Mouse (Mus musculus) ES-Bruce4 (cell line): ENCODE measurements around the gene Acat3. TPM values are rescaled to one million over a fixed set of nuclear protein-coding genes. Genes with fewer than 3 reads are reported as not detected.
"Not testable (repeated sequence)": the region's sequence is repeated elsewhere in the genome, so short reads cannot be mapped to it uniquely, and the experiment has no call there.

Experiments
- H3K27ac ChIP-seq: 2 replicates; pipeline ENCODE4 v1.5.1; 2012; ENCODE audit warnings: low read length, inconsistent platforms; ENCODE audit not compliant: insufficient read depth
- H3K27me3 ChIP-seq: 2 replicates; pipeline ENCODE4 v1.6.1; 2012; ENCODE audit warnings: mild to moderate bottlenecking, low read length, inconsistent platforms; ENCODE audit not compliant: control insufficient read depth, poor library complexity, insufficient read depth, severe bottlenecking
- H3K36me3 ChIP-seq: 2 replicates; pipeline ENCODE4 v1.6.1; 2012; ENCODE audit warnings: inconsistent platforms, mild to moderate bottlenecking, low read length, moderate library complexity; ENCODE audit not compliant: control insufficient read depth, poor library complexity, insufficient read depth, severe bottlenecking
- H3K4me1 ChIP-seq: one replicate; pipeline ENCODE4 v1.8.1; 2011; ENCODE audit warnings: low read length; ENCODE audit not compliant: control insufficient read depth, insufficient read depth
- H3K4me3 ChIP-seq: 2 replicates; pipeline ENCODE4 v1.5.1; 2011; ENCODE audit warnings: low read depth, mild to moderate bottlenecking, low read length
- H3K9ac ChIP-seq: 2 replicates; pipeline ENCODE4 v1.6.1; 2012; ENCODE audit warnings: low read depth, mild to moderate bottlenecking, inconsistent platforms; ENCODE audit not compliant: poor library complexity, severe bottlenecking
- H3K9me3 ChIP-seq: replicated peaks from 2 replicates; pipeline ENCODE4 v1.6.1; 2012; ENCODE audit warnings: mild to moderate bottlenecking, low read length, inconsistent platforms; ENCODE audit not compliant: control insufficient read depth, poor library complexity, insufficient read depth, severe bottlenecking
- CTCF ChIP-seq: IDR thresholded peaks from one replicate; pipeline ENCODE4 v1.8.1; 2011; ENCODE audit warnings: low read depth, low read length
- EP300 ChIP-seq: IDR thresholded peaks from 2 replicates; pipeline ENCODE4 v1.6.1; 2011; ENCODE audit warnings: low read depth, low read length; ENCODE audit not compliant: insufficient read depth
- POLR2A ChIP-seq: IDR thresholded peaks from one replicate; pipeline ENCODE4 v1.8.1; 2011; ENCODE audit warnings: low read length; ENCODE audit not compliant: insufficient read depth
- polyA plus RNA-seq: library from polyadenylated mRNA; stranded (reverse); fragments of >200 nt; gene quantifications from 2 replicates; pipeline ENCODE4 v1.2.4, GENCODE M21; 2011; ENCODE audit warnings: low read depth; ENCODE audit not compliant: missing spikeins, insufficient read depth, insufficient read length

The Acat3 gene
- polyA plus RNA-seq, 1 experiment, result not detected

- no peak for TF ChIP-seq EP300
- no peak for TF ChIP-seq POLR2A
- TF ChIP-seq CTCF, result no peak
- Histone ChIP-seq H3K36me3 (peaks cover 12% of the 10 kb centered on the region; the same call in 1 of the 2 replicates), H3K27ac (no peak overlapping the region), H3K27me3 (no peaks in the 10 kb centered on the region), H3K9ac (no peak overlapping the region), H3K4me1 (no peaks in the 10 kb centered on the region), H3K4me3 (no peak overlapping the region), H3K9me3 (no peaks in the 10 kb centered on the region)
Measured at GRCm38 (mm10) chr17:12903372-12904333, 36.7 kb downstream of the Acat3 start.

GRCm38 (mm10) chr17:12902291-12902690 lies 38.1 kb downstream of the Acat3 start:
- Histone ChIP-seq H3K4me3 (no peak overlapping the region), H3K27ac (no peak overlapping the region), H3K9ac (no peak overlapping the region), H3K27me3 (no peaks in the 10 kb centered on the region), H3K4me1 (no peaks in the 10 kb centered on the region), H3K36me3 (peaks cover 12% of the 10 kb centered on the region; the same call in 1 of the 2 replicates), H3K9me3 (no peaks in the 10 kb centered on the region)
- TF ChIP-seq POLR2A (no peak), CTCF (no peak), EP300 (no peak)

- H3K9me3 ChIP-seq, H3K9ac ChIP-seq, H3K27me3 ChIP-seq, H3K4me3 ChIP-seq, H3K27ac ChIP-seq, H3K4me1 ChIP-seq: not testable (repeated sequence)
- peaks cover 12% of the 10 kb centered on the region; the same call in 1 of the 2 replicates for H3K36me3 ChIP-seq
Measured at GRCm38 (mm10) chr17:12898607-12899006, 41.8 kb downstream of the Acat3 start.

GRCm38 (mm10) chr17:12897674-12898073 lies 42.7 kb downstream of the Acat3 start:
- Histone ChIP-seq H3K27ac (no peak overlapping the region), H3K27me3 (no peaks in the 10 kb centered on the region)
- TF ChIP-seq EP300, result no peak
- TF ChIP-seq CTCF, result no peak
- TF ChIP-seq POLR2A, result no peak

GRCm38 (mm10) chr17:12892033-12892432 lies 48.4 kb downstream of the Acat3 start:
- TF ChIP-seq CTCF (no peak), POLR2A (no peak), EP300 (no peak)
- H3K9ac ChIP-seq, result no peak overlapping the region
- no peaks in the 10 kb centered on the region for H3K4me1 ChIP-seq
- H3K27ac ChIP-seq, result no peak overlapping the region
- H3K4me3 ChIP-seq, result no peak overlapping the region
- no peaks in the 10 kb centered on the region for H3K9me3 ChIP-seq
- peaks cover 13% of the 10 kb centered on the region for H3K36me3 ChIP-seq
- H3K27me3 ChIP-seq, result no peaks in the 10 kb centered on the region

More at GRCm38 (mm10) chr17:12897674-12898073, 42.7 kb downstream of the Acat3 start:
- Histone ChIP-seq H3K9me3 (no peaks in the 10 kb centered on the region), H3K9ac (no peak overlapping the region), H3K36me3 (peaks cover 8% of the 10 kb centered on the region; the same call in 1 of the 2 replicates), H3K4me3 (no peak overlapping the region), H3K4me1 (no peaks in the 10 kb centered on the region)

- H3K27me3 ChIP-seq, result no peaks in the 10 kb centered on the region
- no peaks in the 10 kb centered on the region for H3K9me3 ChIP-seq
- TF ChIP-seq CTCF (no peak), EP300 (no peak), POLR2A (no peak)
- H3K4me1 ChIP-seq, result no peaks in the 10 kb centered on the region
- no peak overlapping the region for H3K9ac ChIP-seq
- no peak overlapping the region for H3K27ac ChIP-seq
- peaks cover 11% of the 10 kb centered on the region for H3K36me3 ChIP-seq
- no peak overlapping the region for H3K4me3 ChIP-seq
Measured at GRCm38 (mm10) chr17:12891054-12891453, 49.3 kb downstream of the Acat3 start.
